Mouse (Mus musculus) olfactory bulb, adult 2 months (tissue): ENCODE measurements at regions not wholly inside any gene's neighbourhood (a gene's known extent, or its start where the extent isn't known, plus 50 kb on each side); places are given as distances from the start of the nearest gene placed in this dataset.

ENCODE experiments used
- H3K27ac ChIP-seq: fragments of 200-500 bp; 2 replicates; pipeline ENCODE4 v1.5.1; 2012; ENCODE audit warnings: low read depth, low read length; ENCODE audit not compliant: insufficient read depth
- H3K4me1 ChIP-seq: fragments of 200-500 bp; 2 replicates; pipeline ENCODE4 v1.6.1; 2012; ENCODE audit warnings: low read length; ENCODE audit not compliant: control insufficient read depth, insufficient read depth
- H3K4me3 ChIP-seq: fragments of 200-500 bp; 2 replicates; pipeline ENCODE4 v1.5.1; 2012; ENCODE audit warnings: mild to moderate bottlenecking, low read depth, low read length, moderate library complexity; ENCODE audit not compliant: insufficient read depth
- CTCF ChIP-seq: fragments of 200-500 bp; IDR thresholded peaks from 2 replicates; pipeline ENCODE4 v1.5.1; 2012; ENCODE audit warnings: low read depth, mild to moderate bottlenecking, low read length, moderate library complexity; ENCODE audit not compliant: insufficient read depth
- POLR2A ChIP-seq: fragments of 200-500 bp; IDR thresholded peaks from 2 replicates; pipeline ENCODE4 v1.6.1; 2012; ENCODE audit warnings: mild to moderate bottlenecking, low read depth, low read length, moderate library complexity; ENCODE audit not compliant: insufficient read depth
- WGBS: fragments of 180-500 bp; shearing (Covaris S2); methylation state at CpG from one replicate; pipeline ENCODE4 v1.1.7; 2018; 5-methylcytosine and 5-hydroxymethylcytosine counted together

DNA sequence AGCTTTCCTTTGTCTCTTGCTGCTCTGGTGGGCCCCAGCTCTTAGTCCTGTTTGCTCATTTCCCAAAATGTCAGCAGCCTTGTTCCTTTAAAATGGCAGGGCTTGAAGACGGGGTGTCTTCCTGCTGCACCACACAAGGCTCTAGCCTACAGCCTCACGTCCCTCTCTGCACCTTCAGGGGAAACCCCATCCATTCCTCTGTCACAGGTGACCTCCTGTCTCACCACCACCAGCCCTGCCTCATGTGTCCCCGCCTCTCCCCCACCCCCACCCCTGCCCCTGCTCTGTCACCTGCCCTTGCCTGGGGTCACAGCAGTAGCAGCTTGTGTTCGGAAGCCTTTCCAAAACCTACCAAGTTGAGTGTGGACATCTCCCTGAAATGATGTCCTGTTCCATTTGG lies 91.3 kb downstream of the Smim20 start:
- no peak overlapping the region for H3K4me3 ChIP-seq
- H3K4me1 ChIP-seq, result peaks cover 7% of the 10 kb centered on the region
- no peak overlapping the region for H3K27ac ChIP-seq
- TF ChIP-seq CTCF (no peak), POLR2A (no peak)
- 77% methylated on average over 4 of the region's 4 CpGs for WGBS

DNA sequence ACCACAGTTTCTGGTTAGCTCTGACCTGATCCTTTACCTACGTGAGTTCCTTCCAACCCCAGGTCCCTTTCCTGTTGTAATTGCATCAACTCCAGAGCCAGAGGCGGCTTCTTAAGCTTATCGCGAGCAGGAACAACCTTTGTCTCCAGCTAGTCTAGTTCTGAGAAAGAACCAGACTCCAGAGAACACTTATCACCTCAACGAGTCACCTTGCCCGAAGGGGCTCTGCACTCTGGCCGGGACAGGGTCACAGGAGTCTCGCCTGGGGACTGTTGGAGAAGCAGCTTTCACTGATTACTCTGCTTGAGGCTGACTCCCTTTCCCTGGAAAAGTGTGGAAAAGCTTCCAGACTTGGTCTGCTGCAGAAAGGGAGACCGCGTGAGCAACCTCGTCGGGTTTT lies 93.0 kb downstream of the Smim20 start:
- no peak for TF ChIP-seq POLR2A
- TF ChIP-seq CTCF, result no peak
- Histone ChIP-seq H3K27ac (no peak overlapping the region), H3K4me1 (peaks cover 7% of the 10 kb centered on the region), H3K4me3 (no peak overlapping the region)
- 93% methylated on average over 12 of the region's 12 CpGs for WGBS

DNA sequence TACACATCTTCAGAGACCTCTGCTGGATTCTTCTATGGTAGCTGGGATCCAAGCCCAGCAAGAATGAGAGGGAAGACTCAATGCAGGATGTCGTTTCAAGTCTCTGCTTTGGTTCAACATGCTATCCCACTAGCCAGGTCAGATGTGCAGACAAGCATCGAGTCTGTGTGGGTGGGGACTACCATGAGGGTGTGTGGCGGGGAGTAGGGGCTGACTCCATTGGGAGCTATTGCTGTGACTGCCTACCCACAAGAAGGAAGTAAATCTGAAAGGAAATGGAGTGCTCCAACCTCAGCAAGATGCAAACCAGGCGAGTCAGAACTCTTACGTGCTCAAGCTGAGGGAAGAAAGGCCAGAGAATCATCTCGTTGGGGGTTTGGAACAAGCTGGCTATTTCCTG lies 94.4 kb downstream of the Smim20 start:
- peaks cover 6% of the 10 kb centered on the region for H3K4me1 ChIP-seq
- 88% methylated on average over 6 of the region's 6 CpGs for WGBS
- no peak for TF ChIP-seq POLR2A
- no peak overlapping the region for H3K4me3 ChIP-seq
- H3K27ac ChIP-seq, result no peak overlapping the region

DNA sequence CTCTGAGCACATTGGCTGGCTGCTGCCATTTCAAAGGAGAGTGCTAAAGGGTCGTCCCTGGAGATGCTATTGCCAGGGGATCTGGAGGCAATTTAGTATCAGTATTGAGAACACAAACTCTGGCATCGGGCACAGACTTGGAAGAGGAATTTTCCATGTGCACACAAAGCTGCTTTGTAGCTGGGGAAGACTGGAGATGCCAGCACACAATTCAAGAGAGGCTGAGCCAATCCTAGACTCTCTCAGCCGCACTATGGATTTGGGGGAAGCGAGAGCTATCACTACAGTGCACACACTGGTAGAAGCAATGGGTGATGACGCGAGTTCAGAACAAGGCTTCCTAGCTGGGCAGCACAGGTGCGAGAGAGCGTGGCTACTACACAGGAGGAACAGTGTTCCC lies 97.0 kb downstream of the Smim20 start:
- 65% methylated on average over 8 of the region's 8 CpGs for WGBS

DNA sequence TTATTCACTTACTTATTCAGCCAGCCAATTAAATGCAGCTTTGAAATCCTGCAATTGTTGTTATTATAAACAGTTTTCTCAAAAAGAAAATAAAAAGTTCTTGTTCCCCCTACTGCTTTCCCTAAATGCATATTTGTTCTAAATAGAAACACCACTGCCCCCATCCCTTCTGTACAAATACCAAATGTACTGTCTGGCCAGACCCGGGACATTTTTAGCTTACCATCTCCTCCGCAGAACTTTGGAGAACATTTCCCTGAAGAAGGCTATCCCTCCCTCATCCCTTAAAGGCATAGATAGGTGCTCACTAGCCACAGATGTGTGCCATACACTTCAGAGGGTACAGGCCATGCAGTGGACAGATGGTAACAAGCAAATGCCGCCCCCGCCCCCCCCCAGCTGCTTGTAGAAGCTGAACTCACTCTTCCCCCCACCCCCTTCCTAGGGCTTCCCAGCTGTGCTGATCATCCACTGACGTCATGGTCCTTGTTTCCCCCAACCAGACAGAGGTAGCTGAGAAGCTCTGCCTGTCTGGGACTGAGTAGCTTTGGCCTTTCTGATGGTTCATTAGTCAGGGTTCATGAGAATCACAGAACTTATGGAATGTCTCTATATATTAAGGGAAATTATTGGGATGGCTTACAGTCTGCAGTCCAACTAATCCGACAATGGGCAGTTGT lies 98.9 kb upstream of the Rbpj start:
- TF ChIP-seq POLR2A, result no peak
- TF ChIP-seq CTCF, result no peak
- WGBS, result 47% methylated on average over 6 of the region's 6 CpGs
- no peaks in the 10 kb centered on the region for H3K4me1 ChIP-seq
- no peak overlapping the region for H3K4me3 ChIP-seq
- no peak overlapping the region for H3K27ac ChIP-seq

More for the DNA sequence above, 97.0 kb downstream of the Smim20 start:
- Histone ChIP-seq H3K4me3 (no peak overlapping the region), H3K4me1 (no peaks in the 10 kb centered on the region), H3K27ac (no peak overlapping the region)
- TF ChIP-seq CTCF (no peak), POLR2A (no peak)

DNA sequence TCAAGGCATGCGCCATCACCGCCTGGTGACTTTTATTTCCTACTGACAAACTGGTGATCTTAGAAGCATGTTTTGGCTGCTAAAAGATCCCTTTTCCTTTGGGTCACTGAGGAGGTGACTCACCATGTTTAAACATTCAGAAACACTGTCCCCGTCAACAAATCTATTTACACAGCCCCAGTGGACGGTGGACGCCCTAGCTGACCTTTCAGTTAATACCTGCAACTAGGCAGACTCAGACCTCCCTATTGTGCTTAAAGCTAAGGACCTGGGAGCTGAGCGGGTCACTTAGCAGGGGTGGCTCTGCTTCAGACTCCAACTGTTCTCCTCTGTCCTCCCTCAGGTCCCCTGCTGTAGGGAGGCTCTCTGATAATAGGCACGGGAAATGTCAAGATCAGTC lies 95.7 kb upstream of the Rbpj start:
- TF ChIP-seq POLR2A, result no peak
- TF ChIP-seq CTCF, result no peak
- H3K27ac ChIP-seq, result no peak overlapping the region
- no peaks in the 10 kb centered on the region; the same call in 1 of the 2 replicates for H3K4me1 ChIP-seq
- 92% methylated on average over 7 of the region's 7 CpGs for WGBS
- no peak overlapping the region for H3K4me3 ChIP-seq

DNA sequence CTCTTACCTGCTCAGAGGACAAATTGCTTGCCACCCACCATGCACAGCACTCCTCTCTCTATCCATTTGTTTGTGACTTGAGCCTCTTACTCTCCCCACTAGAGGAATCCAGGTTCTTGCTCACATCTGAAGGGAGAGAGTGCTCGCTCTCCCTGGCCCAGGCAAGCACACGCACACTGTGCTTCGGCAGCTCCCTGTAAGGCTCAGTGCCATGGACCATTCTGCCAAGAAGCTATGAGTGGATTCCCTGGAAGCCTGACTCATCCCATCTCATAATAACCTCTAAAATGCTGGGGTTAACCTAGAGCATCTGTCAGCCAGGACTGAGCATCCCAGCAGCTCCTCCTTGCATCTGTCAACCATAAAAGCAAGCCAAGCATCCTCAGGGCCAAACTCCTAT lies 94.3 kb upstream of the Rbpj start:
- Histone ChIP-seq H3K27ac (no peak overlapping the region), H3K4me3 (no peak overlapping the region), H3K4me1 (no peaks in the 10 kb centered on the region; the same call in 1 of the 2 replicates)
- WGBS, result 62% methylated on average over 3 of the region's 3 CpGs
- no peak for TF ChIP-seq POLR2A
- no peak for TF ChIP-seq CTCF

DNA sequence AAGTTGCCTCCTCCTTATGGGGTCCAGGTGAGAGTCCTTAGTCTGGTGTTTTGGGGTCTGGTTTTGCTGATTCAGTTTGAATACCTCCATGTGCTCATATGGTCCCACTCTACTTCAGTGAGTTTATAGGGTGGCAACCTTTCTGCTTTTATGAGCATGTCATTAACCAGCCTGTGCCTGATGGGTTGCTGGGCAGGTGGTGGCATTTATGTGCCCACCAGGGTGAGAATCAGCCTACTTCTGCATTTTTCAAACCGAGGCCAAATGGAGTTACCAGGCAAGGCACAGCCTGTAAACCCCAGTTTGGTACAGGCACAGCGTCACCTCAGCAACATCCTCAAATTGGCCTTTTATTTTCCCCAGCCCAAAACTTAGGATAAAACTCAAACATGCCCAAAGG lies 92.6 kb upstream of the Rbpj start:
- H3K4me1 ChIP-seq, result no peaks in the 10 kb centered on the region; the same call in 1 of the 2 replicates
- no peak for TF ChIP-seq CTCF
- no peak for TF ChIP-seq POLR2A
- 90% methylated on average over 2 of the region's 2 CpGs for WGBS
- H3K27ac ChIP-seq, result no peak overlapping the region
- H3K4me3 ChIP-seq, result no peak overlapping the region

DNA sequence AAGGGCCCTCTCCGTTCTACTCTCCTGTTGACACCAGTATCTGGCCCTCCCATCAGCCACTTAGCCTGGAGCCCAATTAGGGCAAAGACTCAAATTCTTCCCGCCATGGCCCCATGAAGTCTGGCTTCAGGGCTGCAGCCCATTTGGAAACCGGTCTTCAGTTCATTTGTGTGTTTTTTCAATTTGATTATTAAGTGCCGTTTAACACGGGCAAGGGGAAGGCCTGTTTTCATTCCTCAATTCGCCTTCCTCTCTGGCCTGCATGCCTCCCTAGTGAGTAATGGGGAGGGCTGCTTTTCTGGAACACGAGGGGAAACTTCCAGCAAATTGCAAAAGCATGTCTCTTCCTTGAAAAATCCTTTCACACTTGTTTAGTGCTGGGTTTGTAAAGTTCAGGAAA lies 89.1 kb upstream of the Rbpj start:
- TF ChIP-seq POLR2A, result no peak
- no peak for TF ChIP-seq CTCF
- no peak overlapping the region for H3K27ac ChIP-seq
- no peak overlapping the region for H3K4me3 ChIP-seq
- no peaks in the 10 kb centered on the region; the same call in 1 of the 2 replicates for H3K4me1 ChIP-seq
- 62% methylated on average over 7 of the region's 7 CpGs for WGBS

DNA sequence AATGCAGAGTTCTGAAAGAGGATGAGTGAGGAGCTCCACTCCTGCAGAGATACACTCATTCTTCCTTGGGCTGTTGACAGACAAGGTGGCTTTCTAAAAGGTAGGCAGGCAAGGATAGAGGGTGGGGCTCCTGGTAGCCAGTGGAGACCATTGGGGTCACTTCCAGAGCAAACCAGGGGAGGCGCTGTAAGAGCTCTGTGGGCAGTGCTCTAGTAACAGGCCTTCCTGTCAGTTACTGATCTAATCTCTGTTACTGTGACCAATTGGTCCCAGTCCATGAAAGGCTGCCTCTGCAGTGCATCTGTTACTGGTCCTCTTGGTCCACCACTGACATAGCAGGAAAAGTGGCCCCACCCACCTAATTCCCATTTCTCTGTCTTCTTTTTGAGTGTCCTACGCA lies 88.3 kb upstream of the Rbpj start:
- 90% methylated on average over 2 of the region's 2 CpGs for WGBS
- Histone ChIP-seq H3K4me1 (no peaks in the 10 kb centered on the region), H3K27ac (no peak overlapping the region), H3K4me3 (no peak overlapping the region)
- TF ChIP-seq CTCF (no peak), POLR2A (no peak)
